Mouse (Mus musculus) neural tube, embryonic 11.5 days (tissue): ENCODE data around the gene Stx1a. TPM values are rescaled to one million over a fixed set of nuclear protein-coding genes. Genes with fewer than 3 reads are reported as not detected.

Experiments
- ATAC-seq: fragments of 200-750 bp; cut with Nextera tagmentation; 2 replicates; pipeline ENCODE4 v1.8.0; 2017; ENCODE audit warnings: moderate number of reproducible peaks, mild to moderate bottlenecking, moderate TSS enrichment, moderate library complexity; ENCODE audit not compliant: insufficient read depth, low FRiP score, low TSS enrichment
- DNase-seq: peaks from one replicate; pipeline ENCODE4 v3.0.0-alpha.2; 2015; ENCODE audit warnings: low spot score
- H3K27ac ChIP-seq: fragments of 300-500 bp; sonication (generic); 2 replicates; pipeline ENCODE4 v1.5.1; 2014; ENCODE audit warnings: low read depth, mild to moderate bottlenecking, low read length
- H3K27me3 ChIP-seq: fragments of 300-500 bp; sonication (generic); 2 replicates; pipeline ENCODE4 v1.6.1; 2014; ENCODE audit warnings: mild to moderate bottlenecking, low read length, mixed read lengths; ENCODE audit not compliant: control insufficient read depth, insufficient read depth
- H3K36me3 ChIP-seq: fragments of 300-500 bp; sonication (generic); 2 replicates; pipeline ENCODE4 v1.6.1; 2014; ENCODE audit warnings: mild to moderate bottlenecking, low read length, moderate library complexity, mixed read lengths; ENCODE audit not compliant: control insufficient read depth, insufficient read depth
- H3K4me1 ChIP-seq: fragments of 300-500 bp; sonication (generic); 2 replicates; pipeline ENCODE4 v1.6.1; 2014; ENCODE audit warnings: low read length, mixed read lengths; ENCODE audit not compliant: control insufficient read depth, insufficient read depth
- H3K4me2 ChIP-seq: fragments of 300-500 bp; sonication (generic); 2 replicates; pipeline ENCODE4 v1.6.1; 2014; ENCODE audit warnings: low read depth, mild to moderate bottlenecking, moderate library complexity
- H3K4me3 ChIP-seq: fragments of 300-500 bp; sonication (generic); 2 replicates; pipeline ENCODE4 v1.5.1; 2014; ENCODE audit warnings: low read depth, low read length
- H3K9ac ChIP-seq: fragments of 300-500 bp; sonication (generic); 2 replicates; pipeline ENCODE4 v1.6.1; 2014; ENCODE audit warnings: mild to moderate bottlenecking, low read length
- H3K9me3 ChIP-seq: fragments of 300-500 bp; sonication (generic); 2 replicates; pipeline ENCODE4 v1.6.1; 2016; ENCODE audit warnings: low read length; ENCODE audit not compliant: control insufficient read depth
- WGBS: fragments of 180-500 bp; shearing (Covaris S2); extraction: QIAGEN DNeasy Blood & Tissue Kit; methylation state at CpG from one replicate; pipeline ENCODE4 v1.1.7; 2014; 5-methylcytosine and 5-hydroxymethylcytosine counted together
- polyA plus RNA-seq: library from polyadenylated mRNA; unstranded; fragments of >200 nt; fragmentation: Nextera tagmentation; extraction: Ambion mirVana; gene quantifications from 2 replicates; pipeline ENCODE4 v1.2.1, GENCODE M21; 2014

The Stx1a gene
- polyA plus RNA-seq, 1 experiment from 2014 or later: 36.6 TPM

- Histone ChIP-seq H3K4me3 (no peak overlapping the region), H3K27me3 (no peaks in the 10 kb centered on the region), H3K27ac (no peak overlapping the region), H3K4me1 (peaks cover 3% of the 10 kb centered on the region; the same call in 1 of the 2 replicates), H3K36me3 (no peaks in the 10 kb centered on the region), H3K9me3 (no peaks in the 10 kb centered on the region), H3K4me2 (no peak overlapping the region), H3K9ac (no peak overlapping the region)
- WGBS: 50% methylated on average over 16 of the region's 16 CpGs
- ATAC-seq (no peak), DNase-seq (no peak)
These were observed 22.5 kb upstream of the Stx1a start for GRCm38 (mm10) chr5:135000751-135001150.

- no peak overlapping the region for H3K27ac ChIP-seq
These were observed 22.0 kb upstream of the Stx1a start for GRCm38 (mm10) chr5:135001309-135001708.

GRCm38 (mm10) chr5:135002151-135002550 is 21.1 kb upstream of the Stx1a start:
- peaks cover 3% of the 10 kb centered on the region; the same call in 1 of the 2 replicates for H3K4me1 ChIP-seq
- H3K27ac ChIP-seq: no peak overlapping the region
- no peak for ATAC-seq
- H3K9ac ChIP-seq: no peak overlapping the region
- H3K4me3 ChIP-seq: no peak overlapping the region
- no peaks in the 10 kb centered on the region for H3K27me3 ChIP-seq
- H3K9me3 ChIP-seq: no peaks in the 10 kb centered on the region
- no peak for DNase-seq
- 67% methylated on average over 5 of the region's 5 CpGs for WGBS
- H3K36me3 ChIP-seq: no peaks in the 10 kb centered on the region
- H3K4me2 ChIP-seq: no peak overlapping the region

More at GRCm38 (mm10) chr5:135001309-135001708, 22.0 kb upstream of the Stx1a start:
- H3K9ac ChIP-seq: no peak overlapping the region
- H3K27me3 ChIP-seq: no peaks in the 10 kb centered on the region
- ATAC-seq (no peak; the same call in 1 of the 2 replicates), DNase-seq (peak; percentile 67)
- H3K9me3 ChIP-seq: no peaks in the 10 kb centered on the region
- peaks cover 3% of the 10 kb centered on the region; the same call in 1 of the 2 replicates for H3K4me1 ChIP-seq
- H3K4me2 ChIP-seq: peak overlapping the region; percentile 19; the same call in 1 of the 2 replicates
- no peak overlapping the region for H3K4me3 ChIP-seq
- under 1% methylated on average over 14 of the region's 14 CpGs for WGBS
- H3K36me3 ChIP-seq: no peaks in the 10 kb centered on the region

GRCm38 (mm10) chr5:135007802-135008571 is 15.3 kb upstream of the Stx1a start:
- H3K36me3 ChIP-seq: no peaks in the 10 kb centered on the region
- peak overlapping the region; percentile 52 for H3K4me3 ChIP-seq
- no peak for DNase-seq
- H3K4me2 ChIP-seq: peak overlapping the region; percentile 86
- peak overlapping the region; percentile 77 for H3K9ac ChIP-seq
- WGBS: 27% methylated on average over 16 of the region's 16 CpGs
- peak overlapping the region; percentile 84 for H3K27ac ChIP-seq
- no peaks in the 10 kb centered on the region for H3K27me3 ChIP-seq
- H3K4me1 ChIP-seq: peaks cover 15% of the 10 kb centered on the region
- H3K9me3 ChIP-seq: no peaks in the 10 kb centered on the region
- no peak for ATAC-seq

GRCm38 (mm10) chr5:135008671-135009589 is 14.4 kb upstream of the Stx1a start, which contains the start of gene Abhd11:
Gene Abhd11 (plus strand): TSS chr5:135009152.
- ATAC-seq: peak; percentile 87
- Histone ChIP-seq H3K36me3 (no peaks in the 10 kb centered on the region), H3K9me3 (no peaks in the 10 kb centered on the region), H3K4me3 (peak within 1 kb of the TSS; percentile 52), H3K9ac (peak within 1 kb of the TSS; percentile 77), H3K4me2 (peak within 1 kb of the TSS; percentile 86), H3K4me1 (peaks cover 15% of the 10 kb centered on the region), H3K27ac (peak within 1 kb of the TSS; percentile 94), H3K27me3 (no peaks in the 10 kb centered on the region)
- under 1% methylated on average over 52 of the region's 52 CpGs for WGBS
- DNase-seq: peak; percentile 99

GRCm38 (mm10) chr5:135009590-135010319 is 13.5 kb upstream of the Stx1a start:
- Histone ChIP-seq H3K4me2 (peak overlapping the region; percentile 86), H3K36me3 (no peaks in the 10 kb centered on the region), H3K4me1 (peaks cover 15% of the 10 kb centered on the region), H3K9me3 (no peaks in the 10 kb centered on the region), H3K9ac (peak overlapping the region; percentile 53), H3K27me3 (no peaks in the 10 kb centered on the region), H3K27ac (peak overlapping the region; percentile 94), H3K4me3 (peak overlapping the region; percentile 52)
- peak; percentile 70 for ATAC-seq
- DNase-seq: peak; percentile 87
- under 1% methylated on average over 33 of the region's 37 CpGs for WGBS

GRCm38 (mm10) chr5:135010320-135010709 is 13.0 kb upstream of the Stx1a start:
- no peaks in the 10 kb centered on the region for H3K9me3 ChIP-seq
- H3K4me2 ChIP-seq: peak overlapping the region; percentile 86
- no peak for ATAC-seq
- no peaks in the 10 kb centered on the region for H3K27me3 ChIP-seq
- no peak for DNase-seq
- peaks cover 15% of the 10 kb centered on the region for H3K4me1 ChIP-seq
- H3K4me3 ChIP-seq: peak overlapping the region; percentile 52
- H3K27ac ChIP-seq: no peak overlapping the region
- no peaks in the 10 kb centered on the region for H3K36me3 ChIP-seq
- 61% methylated on average over 7 of the region's 7 CpGs for WGBS
- no peak overlapping the region for H3K9ac ChIP-seq
